Mouse (Mus musculus): ENCODE measurements around the gene Arsb.

DNA sequence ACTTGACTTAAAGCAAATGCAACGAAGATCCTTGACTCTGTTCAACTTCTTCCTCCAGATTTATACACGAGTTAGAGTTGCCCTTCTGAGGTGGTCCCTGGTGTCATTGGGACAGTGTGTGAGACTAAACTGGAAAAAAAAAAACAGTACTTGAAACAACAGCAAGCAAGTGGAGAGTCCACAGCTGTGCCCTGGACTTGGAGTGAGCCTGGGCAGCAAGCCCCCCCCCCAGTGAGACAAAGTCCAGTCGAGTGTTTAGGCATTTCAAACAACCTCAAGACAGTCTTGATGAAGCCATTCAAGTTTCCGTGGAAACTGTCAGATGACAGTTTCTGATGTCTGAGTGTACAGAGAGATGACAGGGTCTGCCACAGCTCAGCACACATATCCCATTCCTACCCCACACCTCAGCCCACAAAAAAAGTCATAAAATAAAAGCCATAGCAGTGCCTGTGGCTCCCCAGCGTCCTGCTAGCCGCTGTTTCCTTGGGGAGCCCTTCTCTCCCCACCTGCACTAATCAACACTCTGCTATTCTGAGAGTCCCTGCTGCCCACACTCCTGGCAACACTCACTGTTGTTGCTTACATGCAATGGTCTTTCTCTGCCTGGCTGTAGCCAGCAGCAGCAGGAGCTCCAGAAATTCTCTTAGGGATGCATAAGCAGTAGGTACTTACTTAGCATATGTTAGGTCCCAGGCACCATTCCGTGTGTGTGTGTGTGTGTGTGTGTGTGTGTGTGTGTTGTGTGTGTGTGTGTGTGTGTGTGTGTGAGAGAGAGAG, 159.3 kb downstream of the Arsb start:
- TF ChIP-seq POLR2A (IDR thresholded peaks at IDR 0.05; ENCODE audit: control insufficient read depth, extremely low read depth, insufficient read depth, low read length, poor library complexity): no peak
- no peak for TF ChIP-seq CTCF (IDR thresholded peaks at IDR 0.05; ENCODE audit: borderline replicate concordance, control insufficient read depth, extremely low read depth, insufficient read depth, low read length, poor library complexity)

All from thymus, adult 2 months (tissue).